Mouse (Mus musculus) E14TG2a.4 (cell line): Measurements from ENCODE around the gene Tmem269.

Experiments used
- H3K27me3 ChIP-seq: 2 replicates; pipeline ENCODE4 v1.6.1; 2014; ENCODE audit warnings: low read length, control low read depth; ENCODE audit not compliant: insufficient read depth
- H3K36me3 ChIP-seq: 2 replicates; pipeline ENCODE4 v1.6.1; 2014; ENCODE audit warnings: low read length, control low read depth; ENCODE audit not compliant: insufficient read depth
- H3K4me1 ChIP-seq: replicated peaks from 2 replicates; pipeline ENCODE4 v1.6.1; 2014; ENCODE audit warnings: low read depth, low read length, control low read depth
- H3K4me3 ChIP-seq: replicated peaks from 2 replicates; pipeline ENCODE4 v1.5.1; 2014; ENCODE audit warnings: mild to moderate bottlenecking, low read length
- H3K9me3 ChIP-seq: 2 replicates; pipeline ENCODE4 v1.6.1; 2014; ENCODE audit warnings: low read length, control low read depth
- CTCF ChIP-seq: conservative IDR thresholded peaks from 2 replicates; pipeline ENCODE4 v1.5.1; 2014; ENCODE audit warnings: low read length
- NANOG ChIP-seq: IDR thresholded peaks from 2 replicates; pipeline ENCODE4 v1.6.1; 2014; ENCODE audit warnings: borderline replicate concordance, low read length, mixed read lengths
- POU5F1 ChIP-seq: IDR thresholded peaks from 2 replicates; pipeline ENCODE4 v1.6.1; 2014; ENCODE audit warnings: low read length, borderline replicate concordance

Gene Tmem269

GRCm38 (mm10) chr4:119192757-119193156 lies 25.3 kb downstream of the Tmem269 start:
- TF ChIP-seq NANOG (no peak), POU5F1 (no peak), CTCF (no peak)
- 0 out of 2 replicates have a peak, but pooled peaks cover 4% of the 10 kb centered on the region for H3K27me3 ChIP-seq
- H3K36me3 ChIP-seq = peaks cover 7% of the 10 kb centered on the region; the same call in 1 of the 2 replicates
- no peak overlapping the region for H3K4me3 ChIP-seq
- no peaks in the 10 kb centered on the region for H3K9me3 ChIP-seq
- H3K4me1 ChIP-seq = peaks cover 12% of the 10 kb centered on the region

- no peaks in the 10 kb centered on the region for H3K36me3 ChIP-seq
- no peak overlapping the region for H3K4me3 ChIP-seq
- no peaks in the 10 kb centered on the region for H3K9me3 ChIP-seq
- H3K4me1 ChIP-seq = peaks cover 12% of the 10 kb centered on the region
- peaks cover 12% of the 10 kb centered on the region; the same call in 1 of the 2 replicates for H3K27me3 ChIP-seq
- TF ChIP-seq NANOG (no peak), POU5F1 (no peak), CTCF (no peak)
Observed at GRCm38 (mm10) chr4:119191273-119191672, 26.7 kb downstream of the Tmem269 start.

- Histone ChIP-seq H3K4me3 (no peak overlapping the region), H3K36me3 (no peaks in the 10 kb centered on the region), H3K27me3 (peaks cover 12% of the 10 kb centered on the region; the same call in 1 of the 2 replicates), H3K9me3 (no peaks in the 10 kb centered on the region), H3K4me1 (peaks cover 5% of the 10 kb centered on the region)
- no peak for TF ChIP-seq POU5F1
- TF ChIP-seq CTCF = no peak
Observed at GRCm38 (mm10) chr4:119190618-119191017, 27.4 kb downstream of the Tmem269 start.

- Histone ChIP-seq H3K4me1 (0 out of 2 replicates have a peak, but pooled peaks cover 3% of the 10 kb centered on the region), H3K9me3 (no peaks in the 10 kb centered on the region), H3K4me3 (no peak within 1 kb of the TSS), H3K36me3 (no peaks in the 10 kb centered on the region), H3K27me3 (peaks cover 12% of the 10 kb centered on the region; the same call in 1 of the 2 replicates)
- TF ChIP-seq POU5F1 (no peak), NANOG (no peak), CTCF (no peak)
Observed at GRCm38 (mm10) chr4:119189864-119190263, 28.2 kb downstream of the Tmem269 start, which contains the start of gene Ermap. Ermap (minus strand) TSS chr4:119190011.

- Histone ChIP-seq H3K27me3 (peaks cover 12% of the 10 kb centered on the region; the same call in 1 of the 2 replicates), H3K36me3 (no peaks in the 10 kb centered on the region), H3K4me3 (no peak overlapping the region), H3K4me1 (no peaks in the 10 kb centered on the region), H3K9me3 (no peaks in the 10 kb centered on the region)
- TF ChIP-seq CTCF (no peak), NANOG (no peak), POU5F1 (no peak)
Observed at GRCm38 (mm10) chr4:119189392-119189791, 28.6 kb downstream of the Tmem269 start.

- Histone ChIP-seq H3K4me1 (no peaks in the 10 kb centered on the region), H3K27me3 (peaks cover 15% of the 10 kb centered on the region), H3K9me3 (no peaks in the 10 kb centered on the region), H3K36me3 (no peaks in the 10 kb centered on the region), H3K4me3 (no peak overlapping the region)
- TF ChIP-seq POU5F1 (no peak), NANOG (no peak), CTCF (no peak)
Observed at GRCm38 (mm10) chr4:119188060-119188785, 29.8 kb downstream of the Tmem269 start.

GRCm38 (mm10) chr4:119185771-119186170 lies 32.2 kb downstream of the Tmem269 start:
- no peaks in the 10 kb centered on the region for H3K36me3 ChIP-seq
- TF ChIP-seq NANOG = no peak
- no peak for TF ChIP-seq CTCF
- TF ChIP-seq POU5F1 = no peak
- H3K4me1 ChIP-seq = no peaks in the 10 kb centered on the region
- H3K9me3 ChIP-seq = no peaks in the 10 kb centered on the region
- peaks cover 24% of the 10 kb centered on the region for H3K27me3 ChIP-seq
- H3K4me3 ChIP-seq = no peak overlapping the region

- no peak for TF ChIP-seq CTCF
- TF ChIP-seq POU5F1 = no peak
- no peak for TF ChIP-seq NANOG
- Histone ChIP-seq H3K4me1 (no peaks in the 10 kb centered on the region), H3K9me3 (no peaks in the 10 kb centered on the region), H3K4me3 (no peak overlapping the region), H3K36me3 (no peaks in the 10 kb centered on the region), H3K27me3 (peaks cover 24% of the 10 kb centered on the region)
Observed at GRCm38 (mm10) chr4:119183525-119183924, 34.5 kb downstream of the Tmem269 start.

GRCm38 (mm10) chr4:119181456-119181855 lies 36.6 kb downstream of the Tmem269 start:
- H3K4me1 ChIP-seq = no peaks in the 10 kb centered on the region
- TF ChIP-seq NANOG = no peak
- no peak for TF ChIP-seq CTCF
- no peak for TF ChIP-seq POU5F1
- no peaks in the 10 kb centered on the region for H3K9me3 ChIP-seq
- no peak overlapping the region for H3K4me3 ChIP-seq
- H3K36me3 ChIP-seq = no peaks in the 10 kb centered on the region
- H3K27me3 ChIP-seq = peaks cover 15% of the 10 kb centered on the region
